Mouse (Mus musculus) layer of hippocampus, adult 9-11 months (tissue): ENCODE results near the gene Ctnnb1.
"Not testable (repeated sequence)": the region's sequence is repeated elsewhere in the genome, so short reads cannot be mapped to it uniquely, and the experiment has no call there.

Source experiments
- DNase-seq: peaks from one replicate; pipeline ENCODE4 v3.0.0; 2022

Ctnnb1 gene

DNA sequence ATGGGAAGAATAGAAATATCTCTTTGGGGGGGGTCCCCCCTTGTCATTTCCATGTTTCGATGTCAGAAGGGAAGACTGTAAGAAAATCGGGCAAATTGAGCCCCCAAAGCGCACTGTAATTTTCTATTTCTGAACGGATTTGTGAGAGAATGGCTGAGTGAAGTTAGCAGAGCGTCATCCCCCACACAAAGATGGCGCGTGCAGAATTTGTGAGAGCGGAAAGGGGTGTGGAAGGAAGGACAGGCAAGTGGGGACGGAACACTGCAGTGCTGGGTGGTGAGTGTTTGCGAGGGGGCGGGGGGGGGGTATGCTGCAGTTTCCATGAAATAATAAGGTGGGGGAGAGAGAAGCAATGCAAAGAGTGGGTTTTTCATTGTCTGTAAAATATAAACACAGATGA lies at the start of gene Ctnnb1:
Gene Ctnnb1, plus strand, starts transcription at position 136 of the 400 bp plus-strand sequence.
- DNase-seq: no peak

DNA sequence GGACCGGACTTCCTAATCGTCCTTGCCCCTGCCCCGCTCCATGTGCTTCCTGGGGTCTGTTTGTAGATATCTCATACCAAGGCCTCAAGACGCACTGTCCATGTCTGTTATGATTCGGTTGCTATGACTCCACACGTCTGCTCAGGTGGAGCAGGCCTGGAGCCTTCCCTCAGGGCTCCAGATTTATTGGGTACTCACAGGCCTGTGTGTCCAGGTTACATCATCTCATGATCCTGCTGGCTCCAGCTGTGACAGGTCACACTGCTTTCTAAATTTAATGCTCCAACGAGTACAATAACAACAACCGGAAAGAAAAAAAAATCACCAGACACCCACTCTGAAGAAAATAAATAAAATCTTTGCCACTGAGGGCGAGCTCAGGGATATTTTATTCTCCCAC lies 48.7 kb upstream of the Ctnnb1 start:
- no peak for DNase-seq

DNA sequence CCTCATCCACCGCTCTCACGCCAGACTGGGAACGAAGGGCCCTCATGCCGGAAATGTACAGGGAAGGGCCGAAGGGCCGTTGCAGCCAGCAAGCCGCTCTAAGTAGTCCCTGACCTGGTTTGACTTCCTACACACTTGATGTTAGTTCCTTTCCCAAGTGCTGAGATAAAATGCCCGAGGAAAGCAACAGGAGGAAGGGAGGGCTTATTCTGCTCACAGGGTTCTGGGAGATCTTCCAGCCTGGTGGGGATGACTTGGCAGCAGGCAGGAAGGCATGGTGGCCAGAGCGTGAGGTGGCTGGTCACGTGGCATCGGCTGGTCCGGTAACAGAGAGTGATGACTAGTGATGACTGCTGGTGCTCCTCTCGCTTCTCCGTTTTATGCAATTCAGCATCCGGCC lies 47.9 kb upstream of the Ctnnb1 start:
- DNase-seq: no peak

DNA sequence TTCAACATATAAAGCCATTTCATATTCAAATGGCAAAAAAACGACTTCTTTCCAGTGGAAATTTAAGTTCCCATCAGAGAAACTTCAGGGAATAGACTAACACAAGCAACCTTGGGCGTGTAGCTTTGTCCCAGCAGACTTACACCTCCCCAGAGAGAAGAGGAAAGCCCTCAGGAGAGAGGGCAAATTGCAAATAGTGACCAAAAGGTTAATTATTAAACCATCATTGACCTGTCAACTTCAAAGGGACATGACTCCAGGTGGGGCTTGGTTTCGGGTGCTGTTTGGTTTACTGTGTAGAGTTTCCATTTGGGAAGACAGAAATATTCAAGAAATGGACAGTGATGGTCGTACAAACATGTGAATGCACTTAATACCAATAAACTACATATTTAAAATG lies 47.2 kb upstream of the Ctnnb1 start:
- DNase-seq: no peak

- peak; percentile 63 for DNase-seq
These were observed 44.3 kb upstream of the Ctnnb1 start for GRCm38 (mm10) chr9:120884726-120885125.

GRCm38 (mm10) chr9:120887631-120888030 lies 41.4 kb upstream of the Ctnnb1 start:
- no peak for DNase-seq

DNA sequence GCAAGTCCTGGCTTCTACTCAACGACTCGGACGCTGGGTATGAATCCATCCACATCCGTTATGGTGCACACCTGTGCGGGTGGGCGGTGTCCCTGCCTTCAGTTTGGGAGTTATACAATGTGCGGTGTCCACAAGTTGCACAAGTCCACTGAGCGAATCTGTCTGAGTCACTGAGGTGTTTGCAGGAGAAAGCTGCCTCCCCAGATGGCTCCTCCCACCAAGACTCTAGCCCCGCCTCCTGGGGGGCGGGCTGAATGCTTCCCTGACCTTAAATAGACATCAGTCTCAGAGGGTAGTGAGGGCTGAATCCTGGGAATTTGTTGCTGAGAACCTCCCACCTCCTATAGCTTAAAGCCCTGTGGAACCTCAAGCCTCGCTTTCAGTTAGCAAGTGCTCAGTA lies 35.6 kb upstream of the Ctnnb1 start:
- no peak for DNase-seq

- DNase-seq: no peak
These were observed 35.0 kb upstream of the Ctnnb1 start for GRCm38 (mm10) chr9:120893971-120894370.

GRCm38 (mm10) chr9:120894376-120894775 lies 34.6 kb upstream of the Ctnnb1 start:
- no peak for DNase-seq

DNA sequence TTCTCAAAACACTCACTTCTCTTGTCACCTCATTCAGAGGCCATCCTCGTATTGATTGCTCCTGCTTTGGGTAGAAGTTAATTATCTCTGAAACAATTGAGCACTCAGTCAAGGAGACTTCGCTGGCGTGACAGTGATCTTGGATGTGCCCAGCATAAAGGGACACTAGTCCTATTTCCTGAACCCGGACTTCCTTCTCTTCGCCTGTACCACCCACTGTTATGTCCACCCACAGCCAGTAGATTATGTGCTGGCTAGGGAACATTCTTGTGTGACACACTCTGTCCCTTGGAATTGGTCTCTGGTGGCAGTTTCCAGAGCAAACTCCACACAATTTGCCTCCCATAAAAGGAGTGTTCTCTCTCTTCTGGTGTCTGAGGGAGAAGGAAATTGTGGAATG lies 32.5 kb upstream of the Ctnnb1 start:
- no peak for DNase-seq

DNA sequence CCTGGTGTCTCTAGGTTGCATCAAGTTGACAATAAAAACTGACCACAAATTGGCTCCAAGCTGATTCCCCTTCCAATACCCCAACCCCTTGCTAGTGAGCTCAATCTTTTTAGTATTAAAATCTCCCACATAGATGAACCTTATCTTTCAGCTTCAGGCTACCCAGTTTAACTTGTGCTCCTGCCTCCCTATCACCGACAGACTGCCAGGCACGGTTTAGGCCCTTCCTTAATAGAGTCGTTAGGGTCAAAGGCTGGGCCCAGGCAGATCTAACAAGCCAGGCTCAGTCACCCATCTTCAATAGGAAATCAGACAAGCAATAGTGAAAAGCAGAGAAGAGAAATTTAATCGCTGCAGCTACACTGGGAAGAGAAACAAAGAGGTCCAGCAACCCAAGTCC lies 31.7 kb upstream of the Ctnnb1 start:
- no peak for DNase-seq

- no peak for DNase-seq
These were observed 29.2 kb upstream of the Ctnnb1 start for GRCm38 (mm10) chr9:120899833-120900232.

DNA sequence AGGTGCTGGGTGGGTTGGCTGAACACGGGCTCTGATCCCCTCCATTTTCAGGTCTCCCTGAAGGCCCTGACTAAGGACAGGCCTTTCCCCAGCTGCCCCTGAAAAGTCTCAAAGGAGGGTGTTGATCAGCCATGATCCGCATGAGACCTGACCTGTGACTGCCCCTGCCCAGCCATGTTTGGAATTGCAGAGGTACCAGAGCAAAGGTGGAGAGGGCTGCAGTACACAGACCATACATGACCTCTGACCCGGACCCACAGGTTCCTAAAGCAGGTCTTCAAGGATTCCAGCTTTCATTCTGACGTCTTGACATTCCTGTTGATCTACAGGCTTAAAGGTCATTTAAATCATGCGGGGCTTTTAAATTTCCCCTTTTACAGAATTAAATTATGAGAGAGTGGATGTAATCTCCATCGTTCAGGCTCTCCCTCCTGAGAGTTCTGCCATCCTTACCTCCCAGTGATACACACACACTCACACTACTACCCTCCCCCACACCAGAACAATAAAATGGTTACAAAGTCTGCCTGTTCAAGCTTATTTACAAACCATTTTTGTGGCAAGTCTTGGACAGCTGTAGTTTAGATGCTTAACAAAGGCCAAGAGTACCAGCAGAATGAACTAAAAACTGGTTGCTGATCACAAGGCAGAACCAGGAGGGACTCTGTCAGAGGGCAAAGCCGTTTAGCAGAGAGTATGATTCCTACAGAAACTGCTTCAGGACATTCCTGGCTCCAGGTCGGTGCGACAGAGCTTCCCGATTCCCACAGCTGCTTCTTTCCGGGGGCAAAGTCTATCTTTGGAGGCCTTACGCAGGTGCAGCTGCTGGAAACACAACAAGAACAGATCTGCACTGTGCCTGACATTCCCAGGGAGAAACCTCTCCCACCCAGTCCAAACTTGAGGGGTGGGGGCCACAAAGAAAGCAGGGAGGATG lies 28.4 kb upstream of the Ctnnb1 start:
- no peak for DNase-seq

DNA sequence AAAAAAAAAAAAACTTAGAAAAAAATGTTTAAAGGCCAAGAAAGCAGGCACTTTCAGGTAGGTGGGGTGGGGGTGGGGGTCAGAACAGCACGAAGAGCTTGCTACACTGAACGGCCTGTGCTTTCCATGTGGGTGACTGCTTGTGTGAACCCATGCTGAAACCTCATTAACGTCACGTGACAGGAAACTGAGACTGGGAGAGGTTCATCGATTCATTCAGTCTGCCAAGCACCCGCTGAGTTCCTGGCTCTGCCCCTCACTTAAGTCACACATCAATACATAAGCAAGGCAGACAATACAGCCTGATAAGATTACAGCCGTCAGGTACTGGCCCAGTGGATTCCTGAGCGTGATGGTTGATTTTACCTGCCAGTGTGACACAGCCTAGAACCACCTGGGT lies 26.5 kb upstream of the Ctnnb1 start:
- DNase-seq: no peak

- no peak for DNase-seq
These were observed 20.6 kb upstream of the Ctnnb1 start for GRCm38 (mm10) chr9:120908461-120908860.

- no peak for DNase-seq
These were observed 15.9 kb upstream of the Ctnnb1 start for GRCm38 (mm10) chr9:120913152-120913551.

- DNase-seq: no peak
These were observed 14.6 kb upstream of the Ctnnb1 start for GRCm38 (mm10) chr9:120914429-120914828.

DNA sequence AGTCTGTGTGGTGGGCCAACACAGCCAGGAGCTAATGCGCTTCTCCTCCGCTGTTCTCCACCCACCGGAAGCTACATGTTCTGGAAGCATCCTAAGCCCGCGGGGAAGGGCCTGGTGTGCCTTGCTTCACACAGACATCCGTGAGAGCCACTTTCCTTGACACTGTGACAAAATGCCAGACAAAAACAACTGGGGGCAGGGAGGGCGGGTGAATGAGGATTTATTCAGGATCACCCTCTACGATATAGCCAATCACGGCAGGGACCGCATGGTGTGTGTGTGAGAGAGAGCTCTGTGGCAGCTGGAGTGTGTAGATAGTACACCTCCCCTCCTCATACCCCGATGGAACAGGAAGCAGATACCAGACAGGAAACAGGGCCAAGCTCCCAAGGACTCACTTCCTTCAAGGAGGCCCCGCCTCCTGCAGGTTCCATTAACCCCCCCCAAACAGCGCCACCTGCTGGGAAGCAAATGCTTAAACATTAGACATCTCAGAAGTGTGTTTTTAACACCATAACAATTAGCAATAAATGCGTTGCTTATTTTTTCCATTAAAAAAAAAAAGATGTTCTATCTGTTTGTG lies 14.0 kb upstream of the Ctnnb1 start:
- no peak for DNase-seq

DNA sequence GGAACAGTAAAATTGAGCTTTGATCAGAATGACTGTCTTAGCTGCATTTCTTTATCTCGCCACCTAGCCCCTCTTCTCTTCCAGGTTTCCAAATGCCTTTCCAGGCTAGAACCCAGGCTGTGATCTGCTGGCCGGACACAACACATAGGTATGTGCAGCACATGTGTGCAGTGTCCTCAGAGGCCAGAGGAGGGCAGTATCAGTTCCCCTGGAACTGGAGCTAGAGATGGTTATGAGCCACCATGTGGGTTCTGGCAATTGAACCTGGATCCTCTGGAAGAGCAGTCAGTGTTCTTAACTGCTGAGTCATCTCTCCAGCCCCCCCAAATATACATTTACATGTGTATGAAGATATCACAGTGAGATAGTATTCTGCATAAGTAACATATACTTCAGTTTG lies 11.4 kb upstream of the Ctnnb1 start:
- DNase-seq: not testable (repeated sequence)

GRCm38 (mm10) chr9:120918211-120918610 lies 10.8 kb upstream of the Ctnnb1 start:
- no peak for DNase-seq

DNA sequence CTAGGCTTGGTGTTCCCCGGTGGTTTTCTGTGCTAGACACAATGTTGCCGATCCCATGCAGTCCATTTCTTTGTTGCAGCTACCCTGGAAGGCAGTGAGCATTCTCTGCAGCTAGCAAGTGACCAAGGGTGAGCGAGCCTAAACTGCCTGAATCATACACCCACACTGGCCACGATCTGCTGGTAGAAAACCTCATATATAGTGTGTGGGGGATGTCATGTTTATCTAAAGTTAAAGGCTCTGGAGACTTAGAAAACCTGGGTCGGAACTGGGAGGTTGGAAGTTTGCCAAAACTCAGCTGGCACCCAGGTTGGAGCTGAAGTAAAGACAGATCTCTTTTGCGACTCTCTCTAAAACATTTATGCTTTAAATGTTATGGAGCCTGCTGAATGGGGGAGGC lies 10.4 kb upstream of the Ctnnb1 start:
- no peak for DNase-seq

- DNase-seq: no peak
These were observed 9.9 kb upstream of the Ctnnb1 start for GRCm38 (mm10) chr9:120919130-120919529.

DNA sequence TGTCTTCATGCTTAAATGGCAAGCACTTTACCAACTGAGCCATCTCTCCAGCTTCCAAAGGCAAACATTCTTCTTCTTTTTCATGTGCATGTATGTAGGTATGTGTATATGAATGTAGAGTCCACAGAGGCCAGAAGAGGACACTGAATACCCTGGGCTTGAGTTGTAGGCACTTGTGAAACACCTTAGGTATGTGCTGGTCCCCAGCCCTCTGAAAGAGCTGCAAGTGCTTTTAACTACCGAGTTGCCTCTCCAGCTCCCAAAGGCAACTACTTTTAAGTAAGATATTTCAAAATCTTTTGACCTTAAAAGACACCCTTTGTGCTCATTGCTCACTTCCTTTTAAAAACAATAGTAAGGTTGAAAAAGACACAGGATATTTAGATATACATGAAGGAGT lies 2.9 kb upstream of the Ctnnb1 start:
- no peak for DNase-seq

DNA sequence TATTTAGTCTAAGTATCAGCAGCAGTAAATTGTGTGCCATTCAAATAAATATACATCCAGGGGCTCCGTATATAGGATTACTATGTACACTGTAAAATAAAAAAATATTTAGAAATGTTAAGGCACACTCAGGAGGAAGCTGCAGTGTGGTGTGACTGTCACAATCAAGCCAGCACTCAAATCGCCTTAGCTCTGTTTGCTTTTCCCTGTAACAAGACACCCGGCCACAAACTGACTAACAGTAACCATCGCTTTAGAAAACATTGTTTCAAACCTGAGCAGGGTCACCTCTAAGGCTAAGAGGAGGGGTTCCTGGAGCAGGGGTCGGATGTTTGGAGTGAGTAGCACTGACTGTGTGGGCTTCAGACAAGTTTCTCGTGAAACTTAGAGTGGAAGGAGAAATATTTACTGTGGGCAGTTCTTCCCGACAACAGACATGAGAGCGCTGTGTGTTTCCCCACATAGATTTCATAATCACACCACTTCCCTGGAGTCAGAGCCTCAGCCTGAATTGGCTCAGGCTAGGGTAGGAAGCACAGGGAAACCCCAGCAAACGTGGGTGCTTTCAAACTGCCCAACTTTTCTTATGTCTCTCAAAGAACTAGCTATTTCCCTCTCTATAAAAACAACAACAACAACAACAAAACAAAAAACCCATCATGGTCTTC lies 1.9 kb upstream of the Ctnnb1 start:
- no peak for DNase-seq
